ENCODE assay signal across 23 mouse cellular contexts in the genomic region with DNA sequence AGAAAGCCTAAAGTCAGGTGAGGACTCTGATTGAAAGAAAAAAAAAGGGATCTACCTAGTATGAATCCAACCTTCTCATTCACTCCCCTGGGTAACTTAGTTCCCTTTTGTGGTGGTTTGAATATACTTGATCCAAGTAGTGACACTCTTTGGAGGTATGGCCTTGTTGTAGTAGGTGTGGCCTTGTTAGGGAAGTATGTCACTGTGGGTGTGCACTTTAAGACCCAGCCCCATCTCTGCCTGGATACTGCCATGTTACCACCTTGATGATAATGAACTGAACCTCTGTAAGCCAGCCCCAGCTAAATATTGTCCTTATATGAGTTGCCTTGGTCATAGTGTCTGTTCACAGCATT.
"Had no signal": no experiment of that assay in that cellular context is flagged by ENCODE, and none has a peak within 500 bp of the region (broad histone marks: within the 10 kb centered on the region; RNA-seq: fewer than 3 reads in every experiment).

No protein-coding gene starts in this region.

- H3K4me2 ChIP-seq: limb, embryonic 12.5 days; limb, embryonic 15.5 days; liver, embryonic 11.5 days; lung, embryonic 15.5 days; midbrain, embryonic 12.5 days; midbrain, embryonic 15.5 days; neural tube, embryonic 12.5 days; neural tube, embryonic 15.5 days had no signal

- H3K4me3 ChIP-seq: left cerebral cortex, adult 2 months; limb, embryonic 12.5 days; limb, embryonic 15.5 days; lung, embryonic 15.5 days; midbrain, embryonic 12.5 days; midbrain, embryonic 15.5 days; neural tube, embryonic 12.5 days; neural tube, embryonic 15.5 days had no signal

- H3K9me3 ChIP-seq: limb, embryonic 12.5 days; limb, embryonic 15.5 days; lung, embryonic 15.5 days; midbrain, embryonic 12.5 days; midbrain, embryonic 15.5 days; neural tube, embryonic 12.5 days; neural tube, embryonic 15.5 days had no signal

- ATAC-seq: liver, postnatal 0 days; midbrain, embryonic 15.5 days had no signal

- H3K4me1 ChIP-seq: limb, embryonic 15.5 days; midbrain, embryonic 12.5 days; midbrain, embryonic 15.5 days; neural tube, embryonic 12.5 days; neural tube, embryonic 15.5 days had no signal

- H3K36me3 ChIP-seq: limb, embryonic 12.5 days; limb, embryonic 15.5 days; lung, embryonic 15.5 days; midbrain, embryonic 12.5 days; midbrain, embryonic 15.5 days; neural tube, embryonic 12.5 days; neural tube, embryonic 15.5 days had no signal

- DNase-seq: kidney, adult 2 months; kidney, postnatal 36 days; layer of hippocampus, postnatal 36 days; liver, postnatal 0 days; lung, postnatal 10 days; lung, postnatal 36 days; retina, postnatal 1 day; right cerebral cortex, postnatal 25 days; thymus, adult 2 months; thymus, postnatal 14 days; thymus, postnatal 4 days had no signal

- H3K27me3 ChIP-seq: limb, embryonic 12.5 days; limb, embryonic 15.5 days; lung, embryonic 15.5 days; midbrain, embryonic 12.5 days; midbrain, embryonic 15.5 days; neural tube, embryonic 12.5 days; neural tube, embryonic 15.5 days had no signal

- H3K27ac ChIP-seq: kidney, postnatal 0 days; left cerebral cortex, adult 2 months; limb, embryonic 12.5 days; limb, embryonic 15.5 days; liver, embryonic 14.5 days; lung, embryonic 15.5 days; midbrain, embryonic 12.5 days; midbrain, embryonic 15.5 days; neural tube, embryonic 12.5 days; neural tube, embryonic 15.5 days; stomach, postnatal 0 days had no signal

- H3K9ac ChIP-seq: limb, embryonic 12.5 days; limb, embryonic 15.5 days; liver, embryonic 14.5 days; liver, postnatal 0 days; lung, embryonic 15.5 days; midbrain, embryonic 12.5 days; midbrain, embryonic 15.5 days; neural tube, embryonic 12.5 days; neural tube, embryonic 15.5 days had no signal
